Mouse (Mus musculus) embryonic fibroblast, embryonic 13.5 days (primary cell): ENCODE results near the gene Dpp6. TPM values are rescaled to one million over a fixed set of nuclear protein-coding genes. Genes with fewer than 3 reads are reported as not detected.
"Not testable (repeated sequence)": the region's sequence is repeated elsewhere in the genome, so short reads cannot be mapped to it uniquely, and the experiment has no call there.

Experiments
- H3K27ac ChIP-seq: 2 replicates; pipeline ENCODE4 v1.5.1; 2012; ENCODE audit warnings: low read length, control low read depth, inconsistent platforms; ENCODE audit not compliant: insufficient read depth
- H3K4me1 ChIP-seq: 2 replicates; pipeline ENCODE4 v1.6.1; 2011; ENCODE audit warnings: low read length; ENCODE audit not compliant: control insufficient read depth, insufficient read depth
- H3K4me3 ChIP-seq: 2 replicates; pipeline ENCODE4 v1.5.1; 2011; ENCODE audit warnings: mild to moderate bottlenecking, control low read depth, low read length; ENCODE audit not compliant: insufficient read depth
- CTCF ChIP-seq: IDR thresholded peaks from 2 replicates; pipeline ENCODE4 v1.5.1; 2011; ENCODE audit warnings: mild to moderate bottlenecking, control low read depth, low read length, moderate library complexity, borderline replicate concordance; ENCODE audit not compliant: insufficient read depth
- POLR2A ChIP-seq: IDR thresholded peaks from 2 replicates; pipeline ENCODE4 v1.6.1; 2011; ENCODE audit warnings: low read depth, mild to moderate bottlenecking, control low read depth, low read length, moderate library complexity
- polyA plus RNA-seq: library from polyadenylated mRNA; stranded (reverse); fragments of >200 nt; gene quantifications from 2 replicates; pipeline ENCODE4 v1.2.4, GENCODE M21; 2011; ENCODE audit warnings: low read depth; ENCODE audit not compliant: missing spikeins, insufficient read length

The Dpp6 gene
- polyA plus RNA-seq, 1 experiment = 0.14 TPM

GRCm38 (mm10) chr5:27433584-27433983 lies 616.6 kb downstream of the Dpp6 start:
- peaks cover 2% of the 10 kb centered on the region; the same call in 1 of the 2 replicates for H3K4me1 ChIP-seq
- no peak for TF ChIP-seq CTCF
- TF ChIP-seq POLR2A = no peak
- no peak overlapping the region for H3K4me3 ChIP-seq
- 0 out of 2 replicates have a peak overlapping the region, but pooled peaks have one; percentile 56 for H3K27ac ChIP-seq

GRCm38 (mm10) chr5:27453201-27453845 lies 636.3 kb downstream of the Dpp6 start:
- Histone ChIP-seq H3K4me1 (no peaks in the 10 kb centered on the region), H3K4me3 (no peak overlapping the region), H3K27ac (no peak overlapping the region)
- TF ChIP-seq POLR2A = no peak

GRCm38 (mm10) chr5:27454386-27454785 lies 637.4 kb downstream of the Dpp6 start:
- H3K4me3 ChIP-seq = no peak overlapping the region
- H3K4me1 ChIP-seq = no peaks in the 10 kb centered on the region
- H3K27ac ChIP-seq = no peak overlapping the region
- TF ChIP-seq POLR2A (no peak), CTCF (no peak)

GRCm38 (mm10) chr5:27456981-27457380 lies 640.0 kb downstream of the Dpp6 start:
- H3K4me1 ChIP-seq = no peaks in the 10 kb centered on the region
- H3K27ac ChIP-seq = no peak overlapping the region
- TF ChIP-seq CTCF = no peak
- TF ChIP-seq POLR2A = no peak
- no peak overlapping the region for H3K4me3 ChIP-seq

GRCm38 (mm10) chr5:27457686-27458085 lies 640.7 kb downstream of the Dpp6 start:
- TF ChIP-seq POLR2A = no peak
- TF ChIP-seq CTCF = no peak
- Histone ChIP-seq H3K4me3 (no peak overlapping the region), H3K27ac (no peak overlapping the region), H3K4me1 (no peaks in the 10 kb centered on the region)

- H3K4me1 ChIP-seq = no peaks in the 10 kb centered on the region
- no peak for TF ChIP-seq CTCF
- no peak for TF ChIP-seq POLR2A
- no peak overlapping the region for H3K27ac ChIP-seq
- H3K4me3 ChIP-seq = no peak overlapping the region
Observed at GRCm38 (mm10) chr5:27474964-27475465, 658.0 kb downstream of the Dpp6 start.

GRCm38 (mm10) chr5:27481706-27482105 lies 664.7 kb downstream of the Dpp6 start:
- TF ChIP-seq POLR2A (no peak), CTCF (no peak)
- Histone ChIP-seq H3K27ac (no peak overlapping the region), H3K4me1 (no peaks in the 10 kb centered on the region), H3K4me3 (no peak overlapping the region)

- no peak overlapping the region for H3K4me3 ChIP-seq
- TF ChIP-seq POLR2A = no peak
- no peak for TF ChIP-seq CTCF
- no peaks in the 10 kb centered on the region for H3K4me1 ChIP-seq
- no peak overlapping the region for H3K27ac ChIP-seq
Observed at GRCm38 (mm10) chr5:27486138-27486537, 669.1 kb downstream of the Dpp6 start.

GRCm38 (mm10) chr5:27490942-27491341 lies 673.9 kb downstream of the Dpp6 start:
- no peak for TF ChIP-seq POLR2A
- no peak for TF ChIP-seq CTCF
- Histone ChIP-seq H3K4me1 (no peaks in the 10 kb centered on the region), H3K27ac (no peak overlapping the region), H3K4me3 (no peak overlapping the region)

- H3K4me3 ChIP-seq, H3K4me1 ChIP-seq: not testable (repeated sequence)
Observed at GRCm38 (mm10) chr5:27501338-27501737, 684.3 kb downstream of the Dpp6 start, which contains the start of gene Speer4b. TSS of gene Speer4b (minus strand) at chr5:27501438.

GRCm38 (mm10) chr5:27518716-27519115 lies 701.7 kb downstream of the Dpp6 start:
- Histone ChIP-seq H3K27ac (no peak overlapping the region), H3K4me1 (no peaks in the 10 kb centered on the region), H3K4me3 (no peak overlapping the region)
- no peak for TF ChIP-seq POLR2A
- TF ChIP-seq CTCF = no peak

More at GRCm38 (mm10) chr5:27501338-27501737, 684.3 kb downstream of the Dpp6 start, which contains the start of gene Speer4b:
- not testable (repeated sequence) for H3K27ac ChIP-seq
